Mouse (Mus musculus): Measurements from ENCODE around the gene Spint4.
A peak's percentile ranks its signal among the peaks of the same experiment; 100 is the strongest.

Gene Spint4

GRCm38 (mm10) chr2:164731719-164732118 is 33.4 kb downstream of the Spint4 start:
- no peak for DNase-seq (ENCODE audit: low spot score in 2 of 2)

GRCm38 (mm10) chr2:164733259-164733658 is 35.0 kb downstream of the Spint4 start:
- no peak for DNase-seq (ENCODE audit: low spot score in 2 of 2)

- DNase-seq (ENCODE audit: low spot score in 2 of 2), result no peak
These were observed 36.5 kb downstream of the Spint4 start for GRCm38 (mm10) chr2:164734839-164735238.

- DNase-seq (ENCODE audit: low spot score in 2 of 2), result no peak
These were observed 37.1 kb downstream of the Spint4 start for GRCm38 (mm10) chr2:164735446-164735845.

DNA sequence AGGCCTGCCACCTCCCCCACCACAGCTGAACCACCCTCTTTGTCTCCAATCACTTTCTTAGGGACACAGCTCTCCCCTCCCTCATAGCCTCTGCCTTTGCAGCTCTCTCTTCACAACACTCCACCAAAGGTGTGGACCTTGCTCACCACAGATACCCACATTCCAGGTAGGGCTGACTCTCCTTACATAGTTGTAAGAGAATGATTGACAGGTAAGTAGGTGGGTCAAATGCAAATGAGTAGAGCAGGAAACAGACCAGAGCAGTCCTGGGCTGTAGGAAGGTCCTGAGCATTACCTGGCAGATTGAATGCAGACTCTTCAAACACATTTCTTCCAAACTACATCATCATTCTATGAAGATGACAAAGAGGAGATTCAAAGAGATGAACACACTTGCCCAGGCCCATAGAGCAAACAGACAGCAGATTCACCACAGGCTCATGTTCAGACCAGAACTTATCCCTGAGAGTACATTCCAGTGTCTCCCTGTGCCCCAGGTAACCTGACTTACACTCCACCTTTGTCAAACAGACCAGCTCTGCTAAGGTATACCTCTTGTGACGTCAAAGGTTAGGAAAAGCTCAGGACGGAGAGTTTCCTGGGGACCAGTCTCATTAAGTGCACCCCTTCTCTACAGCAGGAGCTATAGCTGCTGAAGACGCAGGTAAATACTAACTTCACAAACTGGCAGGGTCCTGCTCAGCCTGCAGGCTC is 39.2 kb downstream of the Spint4 start:
- no peak for DNase-seq (ENCODE audit: low spot score in 2 of 2)

GRCm38 (mm10) chr2:164739876-164740275 is 41.6 kb downstream of the Spint4 start:
- DNase-seq (ENCODE audit: low spot score in 2 of 2), result no peak

DNA sequence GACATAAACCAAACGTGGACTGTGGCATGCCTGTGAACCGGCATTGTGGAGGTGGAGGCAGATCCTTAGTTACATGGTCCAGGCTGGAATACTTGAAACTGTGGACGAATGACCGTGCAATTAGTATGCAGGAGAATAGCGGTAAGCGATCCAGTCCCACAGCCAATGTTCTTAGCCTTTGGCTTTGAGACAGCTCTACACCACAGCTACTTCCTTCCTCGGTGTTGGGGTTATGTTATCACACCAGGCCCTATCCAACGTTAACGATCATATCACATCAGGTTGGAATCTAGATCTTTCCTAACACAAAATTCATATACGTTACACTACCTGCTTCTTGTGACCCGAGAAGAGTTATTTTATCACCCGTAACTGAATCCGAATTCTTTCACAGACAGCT is 46.7 kb downstream of the Spint4 start:
- no peak for DNase-seq (ENCODE audit: low spot score in 2 of 2)

- peak; percentile 91 to 94 for DNase-seq (ENCODE audit: low spot score in 2 of 2)
These were observed 47.7 kb downstream of the Spint4 start, which contains the start of the genes Wfdc3 and Dnttip1 for GRCm38 (mm10) chr2:164745843-164746479. Gene Wfdc3, minus strand, starts transcription at chr2:164745931. Gene Dnttip1, plus strand, starts transcription at chr2:164745983.

- no peak for DNase-seq (ENCODE audit: low spot score in 2 of 2)
These were observed 48.4 kb downstream of the Spint4 start for GRCm38 (mm10) chr2:164746693-164747092.

GRCm38 (mm10) chr2:164748191-164748590 is 49.9 kb downstream of the Spint4 start:
- DNase-seq (ENCODE audit: low spot score in 2 of 2), result no peak

DNA sequence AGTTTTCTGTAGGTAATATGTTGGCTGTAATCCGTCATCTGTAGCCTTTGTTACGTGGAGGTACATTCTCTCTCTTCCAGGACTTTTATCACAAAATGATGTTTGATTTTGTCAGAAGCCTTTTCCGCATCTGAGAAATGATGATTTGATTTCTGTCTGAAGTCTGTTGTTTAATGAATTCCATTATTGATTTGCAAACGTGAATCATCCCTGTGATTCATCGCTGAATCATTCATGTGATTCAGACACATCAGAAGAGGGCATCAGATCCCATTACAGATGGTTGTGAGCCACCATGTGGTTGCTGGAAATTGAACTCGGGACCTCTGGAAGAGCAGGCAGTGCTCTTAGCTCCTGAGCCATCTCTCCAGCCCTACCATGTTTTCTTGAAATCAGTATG is 50.7 kb downstream of the Spint4 start:
- no peak for DNase-seq (ENCODE audit: low spot score in 2 of 2)
